Mouse (Mus musculus) embryo, embryonic 10 days (tissue): ENCODE results near the gene Sccpdh.

Experiments used
- DNase-seq: peaks from one replicate; pipeline ENCODE4 v3.0.0-alpha.2; 2015; ENCODE audit warnings: low spot score

The Sccpdh gene

GRCm38 (mm10) chr1:179734500-179735474 is 66.8 kb downstream of the Sccpdh start:
- DNase-seq = peak; percentile 46

GRCm38 (mm10) chr1:179736483-179736882 is 68.5 kb downstream of the Sccpdh start:
- no peak for DNase-seq
